Mouse (Mus musculus) common myeloid progenitor, adult 5-6 weeks (primary cell): ENCODE results near the gene Hdac4. TPM values are rescaled to one million over a fixed set of nuclear protein-coding genes. Genes with fewer than 3 reads are reported as not detected.
A peak's percentile ranks its signal among the peaks of the same experiment; 100 is the strongest.

Experiments used
- ATAC-seq: replicated peaks from 2 replicates; pipeline ENCODE4 v1.8.0; 2016; ENCODE audit warnings: low read depth, mild to moderate bottlenecking, moderate TSS enrichment, inconsistent platforms; ENCODE audit not compliant: poor library complexity, severe bottlenecking
- total RNA-seq: library from RNA; stranded (forward); fragments of 200-1000, 187-1606 nt; gene quantifications from 2 replicates; pipeline ENCODE4 v1.2.3, GENCODE M21; 2017

Gene Hdac4
- 8.5 and 11.2 TPM in 2 replicates for total RNA-seq

GRCm38 (mm10) chr1:92195360-92196149 lies at the start of gene Hdac4:
Hdac4 (minus strand) TSS chr1:92195699.
- 0 out of 2 replicates have a peak, but pooled peaks have one; percentile 11 for ATAC-seq

- ATAC-seq: no peak
Measured at GRCm38 (mm10) chr1:92243549-92243948, 48.0 kb upstream of the Hdac4 start.

- ATAC-seq: no peak
Measured at GRCm38 (mm10) chr1:92240072-92240471, 44.6 kb upstream of the Hdac4 start.

GRCm38 (mm10) chr1:92235600-92235999 lies 40.1 kb upstream of the Hdac4 start:
- ATAC-seq: no peak

GRCm38 (mm10) chr1:92225297-92225696 lies 29.8 kb upstream of the Hdac4 start:
- peak; percentile 92 for ATAC-seq

- ATAC-seq: no peak
Measured at GRCm38 (mm10) chr1:92223956-92224891, 28.7 kb upstream of the Hdac4 start.

GRCm38 (mm10) chr1:92216710-92217109 lies 21.2 kb upstream of the Hdac4 start:
- ATAC-seq: peak; percentile 63

- ATAC-seq: peak; percentile 86
Measured at GRCm38 (mm10) chr1:92215996-92216630, 20.6 kb upstream of the Hdac4 start.

GRCm38 (mm10) chr1:92215131-92215638 lies 19.7 kb upstream of the Hdac4 start:
- ATAC-seq: no peak

- no peak for ATAC-seq
Measured at GRCm38 (mm10) chr1:92212003-92212750, 16.7 kb upstream of the Hdac4 start.

- ATAC-seq: no peak
Measured at GRCm38 (mm10) chr1:92202639-92203352, 7.3 kb upstream of the Hdac4 start.

GRCm38 (mm10) chr1:92190463-92190862 lies 5.0 kb downstream of the Hdac4 start:
- ATAC-seq: no peak

GRCm38 (mm10) chr1:92187137-92187536 lies 8.4 kb downstream of the Hdac4 start:
- ATAC-seq: no peak

GRCm38 (mm10) chr1:92184600-92184999 lies 10.9 kb downstream of the Hdac4 start:
- ATAC-seq: no peak

- ATAC-seq: no peak
Measured at GRCm38 (mm10) chr1:92183101-92183790, 12.3 kb downstream of the Hdac4 start.

GRCm38 (mm10) chr1:92181970-92182369 lies 13.5 kb downstream of the Hdac4 start:
- no peak for ATAC-seq

GRCm38 (mm10) chr1:92180141-92181137 lies 15.1 kb downstream of the Hdac4 start:
- peak; percentile 91 for ATAC-seq
